Mouse (Mus musculus) liver, adult 2 months (tissue): ENCODE measurements around the gene Calcr.

ENCODE experiments used
- CTCF ChIP-seq: fragments of 200-500 bp; IDR thresholded peaks from 2 replicates; pipeline ENCODE4 v1.5.1; 2011; ENCODE audit warnings: low read depth, low read length, control low read depth
- POLR2A ChIP-seq: fragments of 200-500 bp; IDR thresholded peaks from 2 replicates; pipeline ENCODE4 v1.6.1; 2011; ENCODE audit warnings: low read length, control low read depth; ENCODE audit not compliant: insufficient read depth; ENCODE audit errors: extremely low read depth

- TF ChIP-seq POLR2A = no peak
- TF ChIP-seq CTCF = peak; percentile 50
Measured at GRCm38 (mm10) chr6:3745546-3745945, 19.0 kb downstream of the Calcr start.
